Mouse (Mus musculus) forebrain, embryonic 15.5 days (tissue): ENCODE measurements around the gene Dock2. TPM values are rescaled to one million over a fixed set of nuclear protein-coding genes. Genes with fewer than 3 reads are reported as not detected.
A peak's percentile ranks its signal among the peaks of the same experiment; 100 is the strongest.

Experiments
- ATAC-seq: fragments of 200-750 bp; cut with Nextera tagmentation; replicated peaks from 2 replicates; pipeline ENCODE4 v1.8.0; 2017; ENCODE audit warnings: mild to moderate bottlenecking, moderate TSS enrichment, moderate library complexity
- H3K27ac ChIP-seq: fragments of 300-500 bp; sonication (generic); replicated peaks from 2 replicates; pipeline ENCODE4 v1.5.1; 2015; ENCODE audit warnings: mild to moderate bottlenecking, inconsistent platforms
- H3K27me3 ChIP-seq: fragments of 300-500 bp; sonication (generic); 2 replicates; pipeline ENCODE4 v1.6.1; 2015; ENCODE audit warnings: inconsistent platforms
- H3K36me3 ChIP-seq: fragments of 300-500 bp; sonication (generic); 2 replicates; pipeline ENCODE4 v1.6.1; 2015; ENCODE audit warnings: mild to moderate bottlenecking, inconsistent platforms
- H3K4me1 ChIP-seq: fragments of 300-500 bp; sonication (generic); 2 replicates; pipeline ENCODE4 v1.6.1; 2015; ENCODE audit warnings: inconsistent platforms
- H3K4me2 ChIP-seq: fragments of 300-500 bp; sonication (generic); replicated peaks from 2 replicates; pipeline ENCODE4 v1.6.1; 2015; ENCODE audit warnings: mild to moderate bottlenecking, inconsistent platforms
- H3K4me3 ChIP-seq: fragments of 300-500 bp; sonication (generic); 2 replicates; pipeline ENCODE4 v1.5.1; 2015; ENCODE audit warnings: mild to moderate bottlenecking, inconsistent platforms
- H3K9ac ChIP-seq: fragments of 300-500 bp; sonication (generic); replicated peaks from 2 replicates; pipeline ENCODE4 v1.6.1; 2015; ENCODE audit warnings: mild to moderate bottlenecking, inconsistent platforms
- H3K9me3 ChIP-seq: fragments of 300-500 bp; sonication (generic); 2 replicates; pipeline ENCODE4 v1.6.1; 2016; ENCODE audit warnings: inconsistent platforms
- WGBS: fragments of 180-500 bp; shearing (Covaris S2); methylation state at CpG from one replicate; pipeline ENCODE4 v1.1.7; 2015; ENCODE audit warnings: mixed read lengths; 5-methylcytosine and 5-hydroxymethylcytosine counted together
- polyA plus RNA-seq: library from polyadenylated mRNA; unstranded; fragments of >200 nt; fragmentation: Nextera tagmentation; extraction: Ambion mirVana; gene quantifications from 2 replicates; pipeline ENCODE4 v1.2.1, GENCODE M21; 2015

The Dock2 gene
- polyA plus RNA-seq, 1 experiment from 2014 or later: 0.51 TPM

GRCm38 (mm10) chr11:34763739-34764361, 19.8 kb downstream of the Dock2 start:
- Histone ChIP-seq H3K4me3 (no peak overlapping the region), H3K4me2 (no peak overlapping the region), H3K4me1 (no peaks in the 10 kb centered on the region), H3K9ac (no peak overlapping the region), H3K27ac (no peak overlapping the region), H3K9me3 (no peaks in the 10 kb centered on the region), H3K27me3 (no peaks in the 10 kb centered on the region), H3K36me3 (no peaks in the 10 kb centered on the region)
- 88% methylated on average over 5 of the region's 5 CpGs for WGBS
- no peak for ATAC-seq

DNA sequence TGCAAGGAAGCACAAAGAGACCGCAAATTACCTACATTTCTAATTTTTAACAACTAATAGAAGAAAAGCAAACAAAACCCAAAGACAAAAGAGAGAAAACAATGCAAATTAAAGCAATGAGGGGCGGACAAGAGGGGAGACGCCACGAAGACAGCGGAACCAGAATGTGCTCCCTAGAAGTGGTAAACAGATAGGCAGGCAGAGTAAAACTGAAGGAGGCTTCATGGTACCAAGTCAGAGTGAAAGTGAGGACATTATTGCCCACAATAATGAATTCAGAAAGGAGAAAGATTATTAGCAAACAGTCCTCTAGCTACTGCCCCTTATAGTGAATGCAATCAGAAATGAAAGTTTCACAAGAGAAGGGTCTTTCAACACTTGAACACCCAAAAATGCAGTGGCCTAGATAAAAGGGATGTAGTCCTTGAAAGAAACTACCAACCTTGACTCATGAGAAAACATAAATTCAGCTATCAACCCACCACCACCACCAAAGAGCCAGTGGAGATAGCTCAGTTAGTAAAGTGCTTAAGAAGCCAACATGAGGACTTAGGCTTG, 21.0 kb downstream of the Dock2 start:
- Histone ChIP-seq H3K9me3 (no peaks in the 10 kb centered on the region), H3K4me1 (no peaks in the 10 kb centered on the region), H3K27me3 (no peaks in the 10 kb centered on the region), H3K4me3 (no peak overlapping the region), H3K36me3 (no peaks in the 10 kb centered on the region), H3K4me2 (no peak overlapping the region), H3K9ac (no peak overlapping the region), H3K27ac (no peak overlapping the region)
- WGBS: 88% methylated on average over 5 of the region's 5 CpGs
- ATAC-seq: no peak

- no peaks in the 10 kb centered on the region for H3K36me3 ChIP-seq
- H3K27ac ChIP-seq: no peak overlapping the region
- no peak overlapping the region for H3K4me2 ChIP-seq
- H3K9ac ChIP-seq: no peak overlapping the region
- 89% methylated on average over 6 of the region's 6 CpGs for WGBS
- H3K4me3 ChIP-seq: no peak overlapping the region
- ATAC-seq: no peak
- H3K4me1 ChIP-seq: no peaks in the 10 kb centered on the region
- no peaks in the 10 kb centered on the region for H3K27me3 ChIP-seq
- H3K9me3 ChIP-seq: no peaks in the 10 kb centered on the region
Observed at GRCm38 (mm10) chr11:34762125-34762524, 21.6 kb downstream of the Dock2 start.

GRCm38 (mm10) chr11:34759582-34759981, 24.1 kb downstream of the Dock2 start:
- Histone ChIP-seq H3K36me3 (no peaks in the 10 kb centered on the region), H3K4me3 (no peak overlapping the region), H3K27me3 (no peaks in the 10 kb centered on the region), H3K4me2 (no peak overlapping the region), H3K9me3 (no peaks in the 10 kb centered on the region), H3K27ac (no peak overlapping the region), H3K4me1 (no peaks in the 10 kb centered on the region), H3K9ac (no peak overlapping the region)
- ATAC-seq: no peak
- 80% methylated on average over 4 of the region's 4 CpGs for WGBS

DNA sequence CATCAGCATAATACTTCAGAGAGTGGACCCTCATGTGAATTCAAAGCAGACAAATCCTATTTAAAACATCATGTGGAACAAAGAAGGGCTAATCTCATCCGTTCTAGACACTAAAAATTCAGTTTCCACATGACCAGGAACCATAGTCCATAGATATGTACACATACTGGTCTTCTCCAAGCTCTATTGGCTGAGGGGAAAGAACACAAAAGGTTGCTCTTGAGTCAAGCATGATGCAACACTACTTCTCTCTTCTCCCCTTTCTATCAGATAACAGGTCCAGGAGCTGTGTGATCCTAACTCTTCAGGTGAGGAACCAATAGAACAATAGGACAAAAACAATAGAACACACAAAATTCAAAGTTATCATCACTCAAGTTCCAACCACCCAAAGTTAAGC, 42.6 kb downstream of the Dock2 start:
- WGBS: 69% methylated on average over 1 of the region's 1 CpGs
- no peak for ATAC-seq
- Histone ChIP-seq H3K4me1 (peaks cover 4% of the 10 kb centered on the region), H3K4me2 (no peak overlapping the region), H3K9me3 (no peaks in the 10 kb centered on the region), H3K9ac (no peak overlapping the region), H3K36me3 (no peaks in the 10 kb centered on the region), H3K27me3 (no peaks in the 10 kb centered on the region), H3K4me3 (no peak overlapping the region), H3K27ac (no peak overlapping the region)

DNA sequence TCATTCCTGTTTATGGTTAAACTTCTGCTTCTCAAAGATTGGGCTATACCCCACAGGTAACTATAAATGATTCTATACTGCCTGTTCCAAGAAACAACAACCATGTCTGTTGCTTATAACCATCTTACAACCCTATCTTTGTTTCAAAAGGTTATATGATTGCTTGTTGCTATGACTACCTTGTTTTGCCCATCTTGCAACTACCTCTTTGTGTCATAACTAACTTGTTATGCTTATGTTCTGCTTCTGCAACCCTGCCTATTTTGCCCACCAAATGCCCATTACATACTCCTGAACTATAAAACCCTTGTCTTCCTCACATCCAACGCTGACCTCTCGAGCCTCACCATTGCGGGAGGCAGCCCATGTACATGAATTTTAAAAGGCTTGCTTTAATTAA, 43.9 kb downstream of the Dock2 start:
- H3K36me3 ChIP-seq: no peaks in the 10 kb centered on the region
- no peak overlapping the region for H3K4me3 ChIP-seq
- H3K4me1 ChIP-seq: peaks cover 4% of the 10 kb centered on the region
- no peak overlapping the region for H3K4me2 ChIP-seq
- H3K9me3 ChIP-seq: no peaks in the 10 kb centered on the region
- ATAC-seq: no peak
- no peak overlapping the region for H3K9ac ChIP-seq
- H3K27me3 ChIP-seq: no peaks in the 10 kb centered on the region
- H3K27ac ChIP-seq: no peak overlapping the region
- 91% methylated on average over 3 of the region's 3 CpGs for WGBS

DNA sequence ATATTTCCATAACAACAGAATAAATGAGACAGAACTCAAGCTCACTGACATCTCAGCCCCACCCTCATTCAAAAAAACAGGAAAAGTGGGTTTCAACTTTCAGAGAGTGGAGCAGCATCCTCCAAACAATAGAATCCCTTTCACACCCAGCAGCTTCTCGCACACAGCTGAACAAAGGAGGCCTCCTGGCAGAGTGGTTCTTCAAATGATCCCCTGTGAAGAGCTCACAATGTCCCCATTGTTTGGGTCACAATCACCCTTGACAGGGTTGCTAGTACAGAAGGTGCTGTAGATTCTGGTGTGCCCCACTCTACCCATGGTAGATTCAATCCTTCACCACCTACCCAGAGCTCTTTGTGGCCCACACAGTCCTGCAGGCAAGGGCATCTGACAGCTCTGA, 44.7 kb downstream of the Dock2 start:
- Histone ChIP-seq H3K4me3 (no peak overlapping the region), H3K4me1 (peaks cover 8% of the 10 kb centered on the region), H3K9me3 (no peaks in the 10 kb centered on the region), H3K9ac (no peak overlapping the region), H3K27ac (peak overlapping the region; percentile 46), H3K27me3 (no peaks in the 10 kb centered on the region), H3K4me2 (no peak overlapping the region), H3K36me3 (no peaks in the 10 kb centered on the region)
- 4% methylated on average over 1 of the region's 1 CpGs for WGBS
- peak; percentile 57; the same call in 1 of the 2 replicates for ATAC-seq

GRCm38 (mm10) chr11:34737193-34737592, 46.5 kb downstream of the Dock2 start:
- no peak overlapping the region for H3K4me3 ChIP-seq
- no peaks in the 10 kb centered on the region for H3K9me3 ChIP-seq
- peaks cover 14% of the 10 kb centered on the region for H3K4me1 ChIP-seq
- no peaks in the 10 kb centered on the region for H3K36me3 ChIP-seq
- no peak overlapping the region for H3K4me2 ChIP-seq
- H3K27ac ChIP-seq: no peak overlapping the region
- ATAC-seq: no peak
- 88% methylated on average over 4 of the region's 4 CpGs for WGBS
- no peaks in the 10 kb centered on the region for H3K27me3 ChIP-seq
- no peak overlapping the region for H3K9ac ChIP-seq

DNA sequence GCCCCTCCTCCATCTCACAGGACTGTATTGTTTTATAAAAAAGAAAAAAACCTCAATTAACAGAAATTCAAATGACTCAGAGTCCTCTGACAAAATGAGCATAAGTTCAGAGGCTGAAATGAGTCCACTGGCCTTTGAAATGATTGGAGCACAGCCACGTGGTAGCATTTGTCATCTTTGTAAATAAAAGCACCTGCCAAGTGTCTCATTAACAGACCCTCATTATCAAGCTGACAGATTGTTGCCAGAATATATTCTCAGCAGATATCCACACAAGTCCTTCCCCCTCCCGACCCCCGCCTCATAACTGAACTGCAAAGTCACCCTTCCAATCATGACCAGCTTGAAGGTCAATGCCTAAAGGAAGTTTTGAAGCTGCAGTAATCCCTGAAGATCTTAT, 49.7 kb downstream of the Dock2 start:
- Histone ChIP-seq H3K36me3 (no peaks in the 10 kb centered on the region), H3K4me2 (no peak overlapping the region), H3K27ac (no peak overlapping the region), H3K4me3 (no peak overlapping the region), H3K9ac (no peak overlapping the region), H3K9me3 (no peaks in the 10 kb centered on the region), H3K27me3 (no peaks in the 10 kb centered on the region), H3K4me1 (peaks cover 13% of the 10 kb centered on the region)
- WGBS: 24% methylated on average over 3 of the region's 3 CpGs
- peak; percentile 62 for ATAC-seq

- WGBS: 82% methylated on average over 3 of the region's 3 CpGs
- H3K9ac ChIP-seq: no peak overlapping the region
- no peak overlapping the region for H3K4me3 ChIP-seq
- H3K27ac ChIP-seq: no peak overlapping the region
- H3K9me3 ChIP-seq: no peaks in the 10 kb centered on the region
- no peaks in the 10 kb centered on the region; the same call in 1 of the 2 replicates for H3K4me1 ChIP-seq
- no peaks in the 10 kb centered on the region for H3K27me3 ChIP-seq
- H3K4me2 ChIP-seq: no peak overlapping the region
- ATAC-seq: no peak
- no peaks in the 10 kb centered on the region for H3K36me3 ChIP-seq
Observed at GRCm38 (mm10) chr11:34727467-34727866, 56.2 kb downstream of the Dock2 start.

DNA sequence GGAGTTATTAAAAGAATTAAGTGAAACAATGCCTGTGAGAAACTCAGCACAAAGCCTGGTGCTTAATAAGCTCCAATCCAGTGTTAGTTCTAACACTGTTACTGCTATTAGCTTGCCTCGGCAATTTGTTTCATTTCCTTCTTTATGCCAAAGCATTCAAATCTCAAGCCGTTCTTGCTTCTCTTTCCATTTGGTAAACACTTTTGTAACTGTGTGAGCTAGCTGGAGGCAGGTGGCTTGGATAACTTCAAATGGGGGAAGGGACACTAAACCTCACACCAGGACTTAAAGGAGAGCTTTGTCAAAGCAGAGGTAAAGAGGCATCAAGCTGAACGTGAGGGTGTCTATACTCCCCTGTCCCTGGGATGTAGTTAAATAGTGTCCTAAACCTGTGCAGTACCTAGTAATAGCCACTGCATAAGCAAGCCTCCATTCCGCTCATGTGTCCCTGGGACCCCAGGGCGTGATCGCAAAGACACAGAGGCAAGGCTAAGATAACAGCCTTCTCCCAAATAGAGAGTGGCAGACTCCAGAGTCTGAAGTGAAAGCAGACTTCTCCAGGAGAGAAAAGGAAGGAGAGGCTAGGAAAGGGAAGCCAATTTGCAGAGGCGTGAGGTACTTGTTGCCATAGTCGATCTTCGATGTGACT, 56.9 kb downstream of the Dock2 start:
- Histone ChIP-seq H3K27me3 (no peaks in the 10 kb centered on the region), H3K4me1 (no peaks in the 10 kb centered on the region; the same call in 1 of the 2 replicates), H3K27ac (no peak overlapping the region), H3K4me2 (no peak overlapping the region), H3K9me3 (no peaks in the 10 kb centered on the region), H3K4me3 (no peak overlapping the region), H3K36me3 (no peaks in the 10 kb centered on the region), H3K9ac (no peak overlapping the region)
- no peak for ATAC-seq
- 78% methylated on average over 9 of the region's 9 CpGs for WGBS

DNA sequence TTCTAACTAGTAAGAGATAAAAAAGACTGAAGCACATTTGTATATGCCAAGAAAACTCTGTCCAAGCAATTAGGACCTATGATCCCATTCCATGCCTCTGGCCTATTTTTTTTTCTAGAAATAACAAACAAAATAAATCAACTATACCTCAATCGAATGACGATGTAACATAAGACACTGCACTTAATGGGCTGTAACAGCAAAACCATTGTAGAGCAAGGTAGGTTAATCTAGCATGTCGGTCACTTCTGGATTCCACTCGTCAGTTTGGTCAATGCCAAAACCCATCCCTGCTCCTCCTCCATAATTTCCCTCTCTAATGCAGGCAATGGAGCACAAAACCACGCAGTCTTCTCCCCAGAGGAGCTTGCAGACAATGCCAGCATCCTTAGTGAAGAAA, 70.3 kb downstream of the Dock2 start:
- Histone ChIP-seq H3K9ac (no peak overlapping the region), H3K4me2 (no peak overlapping the region), H3K27me3 (no peaks in the 10 kb centered on the region), H3K4me1 (no peaks in the 10 kb centered on the region), H3K9me3 (no peaks in the 10 kb centered on the region), H3K27ac (no peak overlapping the region), H3K4me3 (no peak overlapping the region), H3K36me3 (no peaks in the 10 kb centered on the region)
- 89% methylated on average over 5 of the region's 5 CpGs for WGBS
- ATAC-seq: no peak
